Mouse (Mus musculus) kidney, postnatal 10 days (tissue): ENCODE measurements around the gene Peli1.

Experiments
- DNase-seq: peaks from one replicate; pipeline ENCODE4 v3.0.0; 2021; ENCODE audit warnings: mixed read lengths

Peli1 gene

GRCm38 (mm10) chr11:21091067-21091427 is at the start of gene Peli1:
TSS of gene Peli1 (plus strand) at chr11:21091291.
- peak; percentile 98 for DNase-seq

GRCm38 (mm10) chr11:21042590-21042989 is 48.5 kb upstream of the Peli1 start:
- DNase-seq: no peak

- no peak for DNase-seq
Observed at GRCm38 (mm10) chr11:21046188-21046587, 44.9 kb upstream of the Peli1 start.

- DNase-seq: no peak
Observed at GRCm38 (mm10) chr11:21047921-21048320, 43.2 kb upstream of the Peli1 start.

GRCm38 (mm10) chr11:21051716-21052115 is 39.4 kb upstream of the Peli1 start:
- DNase-seq: no peak

GRCm38 (mm10) chr11:21054587-21054986 is 36.5 kb upstream of the Peli1 start:
- no peak for DNase-seq

GRCm38 (mm10) chr11:21056109-21056850 is 34.8 kb upstream of the Peli1 start:
- DNase-seq: no peak

- no peak for DNase-seq
Observed at GRCm38 (mm10) chr11:21057511-21058414, 33.3 kb upstream of the Peli1 start.

GRCm38 (mm10) chr11:21058415-21058781 is 32.7 kb upstream of the Peli1 start:
- DNase-seq: no peak

- no peak for DNase-seq
Observed at GRCm38 (mm10) chr11:21060386-21061074, 30.6 kb upstream of the Peli1 start.

- DNase-seq: no peak
Observed at GRCm38 (mm10) chr11:21061075-21061403, 30.1 kb upstream of the Peli1 start.

- peak; percentile 7 for DNase-seq
Observed at GRCm38 (mm10) chr11:21061431-21061830, 29.7 kb upstream of the Peli1 start.

- no peak for DNase-seq
Observed at GRCm38 (mm10) chr11:21062071-21062470, 29.0 kb upstream of the Peli1 start.

- DNase-seq: no peak
Observed at GRCm38 (mm10) chr11:21063271-21063670, 27.8 kb upstream of the Peli1 start.

GRCm38 (mm10) chr11:21079400-21079799 is 11.7 kb upstream of the Peli1 start:
- no peak for DNase-seq

- no peak for DNase-seq
Observed at GRCm38 (mm10) chr11:21079851-21080362, 11.2 kb upstream of the Peli1 start.

GRCm38 (mm10) chr11:21081169-21081568 is 9.9 kb upstream of the Peli1 start:
- no peak for DNase-seq

- DNase-seq: no peak
Observed at GRCm38 (mm10) chr11:21082711-21083110, 8.4 kb upstream of the Peli1 start.

- DNase-seq: no peak
Observed at GRCm38 (mm10) chr11:21088356-21088755, 2.7 kb upstream of the Peli1 start.

- DNase-seq: no peak
Observed at GRCm38 (mm10) chr11:21089571-21089970, 1.5 kb upstream of the Peli1 start.

- DNase-seq: peak; percentile 84
Observed at GRCm38 (mm10) chr11:21091428-21092405, 626 bp downstream of the Peli1 start.

GRCm38 (mm10) chr11:21092621-21093020 is 1.5 kb downstream of the Peli1 start:
- no peak for DNase-seq
